Mouse (Mus musculus) CD4-positive helper T cell, adult 2 months (primary cell): ENCODE results near the gene Prp2.
"Not testable (repeated sequence)": the region's sequence is repeated elsewhere in the genome, so short reads cannot be mapped to it uniquely, and the experiment has no call there.

Experiments used
- DNase-seq: peaks from one replicate; pipeline ENCODE4 v3.0.0-alpha.2; 2012; ENCODE audit warnings: low read depth, missing footprints, low spot score

The Prp2 gene

DNA sequence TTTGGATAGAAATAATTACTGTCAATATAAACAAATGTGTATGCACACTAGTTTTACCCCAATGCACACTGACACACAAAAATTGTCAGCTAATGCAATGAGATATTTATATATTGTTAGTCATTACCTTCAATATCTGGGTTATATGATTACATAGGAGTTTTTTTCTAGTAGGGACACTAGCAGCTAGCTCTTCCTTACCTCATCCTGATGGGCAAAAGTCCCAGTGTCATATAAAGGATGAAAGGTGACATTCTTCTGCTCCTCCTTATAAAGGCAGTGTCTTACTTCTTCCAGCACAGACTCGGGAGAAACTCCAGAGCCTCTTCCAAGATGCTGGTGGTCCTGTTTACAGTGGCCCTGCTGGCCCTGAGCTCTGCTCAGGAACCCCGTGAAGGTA, at the start of gene Prp2:
TSS of gene Prp2 (plus strand) at position 301 of the 400 bp plus-strand sequence.
- not testable (repeated sequence) for DNase-seq

DNA sequence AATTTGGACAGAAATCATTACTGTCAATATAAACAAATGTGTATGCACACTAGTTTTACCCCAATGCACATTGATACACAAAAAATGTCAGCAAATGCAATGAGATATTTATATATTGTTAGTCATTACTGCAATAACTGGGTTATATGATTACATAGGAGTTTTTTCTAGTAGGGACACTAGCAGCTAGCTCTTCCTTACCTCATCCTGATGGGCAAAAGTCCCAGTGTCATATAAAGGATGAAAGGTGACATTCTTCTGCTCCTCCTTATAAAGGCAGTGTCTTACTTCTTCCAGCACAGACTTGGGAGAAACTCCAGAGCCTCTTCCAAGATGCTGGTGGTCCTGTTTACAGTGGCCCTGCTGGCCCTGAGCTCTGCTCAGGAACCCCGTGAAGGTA, 26.2 kb upstream of the Prp2 start, which contains the start of gene Prh1:
TSS of gene Prh1 (plus strand) at position 301 of the 400 bp plus-strand sequence.
- not testable (repeated sequence) for DNase-seq

DNA sequence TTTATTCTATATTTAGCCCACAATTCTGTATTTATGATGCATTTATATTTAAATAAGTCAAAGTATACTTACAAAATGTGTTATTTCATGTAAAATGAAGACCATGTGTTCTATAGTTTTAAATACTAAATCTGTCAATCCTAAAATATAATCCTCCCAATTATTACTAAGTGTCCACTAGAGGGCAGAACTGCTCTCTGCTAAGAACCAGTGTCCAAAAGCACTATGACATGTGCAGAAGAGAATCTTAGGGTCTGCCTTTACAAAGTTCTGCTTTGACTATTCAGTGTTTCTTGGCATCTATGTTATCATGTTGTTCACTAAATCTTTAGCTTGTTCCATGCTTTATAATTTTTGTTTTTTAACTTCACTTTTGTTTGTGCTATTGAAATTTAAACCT, 53.7 kb downstream of the Prp2 start:
- DNase-seq: no peak
